Mouse (Mus musculus) CD8-positive naive resting alpha-beta T cell, adult 2 months (primary cell): ENCODE results near the gene Otud3.
"Not testable (repeated sequence)": the region's sequence is repeated elsewhere in the genome, so short reads cannot be mapped to it uniquely, and the experiment has no call there.

Experiments
- DNase-seq, 2 experiments: peaks; one replicate each; pipeline ENCODE4 v3.0.0; 2022; ENCODE audit warnings: low read depth in 2 of 2, low spot score in 2 of 2

The Otud3 gene

DNA sequence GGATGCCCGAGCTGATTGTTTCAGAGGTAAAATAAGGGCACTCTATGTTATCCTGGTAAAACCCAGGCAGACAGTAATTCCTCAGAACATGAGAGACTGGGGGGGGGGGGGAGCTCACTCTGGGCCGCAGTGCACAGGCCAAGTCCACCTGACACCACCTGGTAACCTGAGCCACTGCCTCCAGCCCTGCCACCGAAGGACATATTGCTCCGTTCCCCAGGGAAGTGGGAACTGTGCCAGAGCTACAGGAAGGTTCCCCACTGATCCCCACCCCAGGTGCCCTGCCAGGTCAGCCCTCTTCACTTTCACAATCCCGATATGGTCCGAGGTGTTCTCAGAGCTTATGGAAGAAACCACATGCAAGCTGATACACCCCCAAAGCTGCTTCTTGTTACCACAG is 21.1 kb downstream of the Otud3 start:
- DNase-seq = no peak

DNA sequence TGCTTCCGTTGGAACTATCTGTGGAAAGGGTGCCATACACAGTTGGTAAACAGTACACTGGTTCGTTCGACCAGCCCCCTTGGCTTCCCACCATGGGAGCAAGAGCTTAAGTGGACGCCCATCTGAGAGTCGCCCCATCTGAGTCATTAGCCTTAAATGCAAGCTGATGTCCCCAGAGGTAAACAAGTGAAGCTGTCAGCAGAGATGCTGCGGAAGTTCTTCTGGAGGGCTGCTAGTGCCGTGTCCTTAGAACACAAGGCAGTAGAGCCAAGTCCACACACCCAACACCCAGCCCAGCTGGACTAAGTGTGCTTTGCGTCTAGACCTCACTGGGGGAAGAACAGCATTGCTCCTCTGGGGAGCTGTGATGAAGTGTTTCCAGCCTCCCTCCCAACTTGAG is 24.1 kb downstream of the Otud3 start:
- DNase-seq = no peak

DNA sequence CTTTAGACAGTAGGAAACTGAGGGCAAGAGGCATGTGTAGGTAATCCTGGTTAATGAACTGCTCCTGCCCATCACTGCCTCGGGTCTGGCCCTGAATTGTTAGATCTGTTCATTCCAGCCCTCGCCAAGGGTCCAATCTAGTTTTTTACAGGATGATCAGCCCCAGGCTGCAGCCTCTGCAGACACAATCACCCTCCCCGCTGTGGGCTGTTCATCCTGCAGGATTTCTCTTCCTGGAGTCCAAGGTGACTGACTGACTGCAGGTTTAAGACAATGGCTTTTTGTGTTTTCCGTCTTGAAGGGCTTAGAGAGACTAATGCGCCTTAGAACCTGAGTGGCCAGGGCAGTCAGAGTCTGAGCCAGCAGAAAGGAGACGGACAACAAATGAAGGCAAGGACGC is 24.6 kb downstream of the Otud3 start:
- DNase-seq = no peak

DNA sequence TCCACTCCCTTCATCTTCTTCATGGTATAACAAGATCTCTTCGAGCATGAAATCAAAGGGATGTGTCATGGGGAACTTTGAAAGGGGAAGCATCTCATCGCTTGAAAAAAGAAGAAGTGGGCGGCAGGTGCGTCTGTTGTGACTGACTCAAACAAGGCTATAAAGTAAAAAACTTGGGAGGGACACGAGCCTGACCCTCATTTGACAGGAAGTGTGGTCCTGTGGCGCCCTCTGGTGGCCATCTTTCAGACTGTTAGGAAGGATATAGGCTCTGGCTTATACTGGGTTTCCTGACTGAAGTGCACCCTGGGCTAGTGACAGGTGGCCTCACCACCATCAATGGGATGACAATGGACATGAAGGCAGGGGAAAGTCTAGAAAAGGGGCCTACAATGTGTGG is 29.5 kb downstream of the Otud3 start:
- DNase-seq = peak; percentile 60 to 71

DNA sequence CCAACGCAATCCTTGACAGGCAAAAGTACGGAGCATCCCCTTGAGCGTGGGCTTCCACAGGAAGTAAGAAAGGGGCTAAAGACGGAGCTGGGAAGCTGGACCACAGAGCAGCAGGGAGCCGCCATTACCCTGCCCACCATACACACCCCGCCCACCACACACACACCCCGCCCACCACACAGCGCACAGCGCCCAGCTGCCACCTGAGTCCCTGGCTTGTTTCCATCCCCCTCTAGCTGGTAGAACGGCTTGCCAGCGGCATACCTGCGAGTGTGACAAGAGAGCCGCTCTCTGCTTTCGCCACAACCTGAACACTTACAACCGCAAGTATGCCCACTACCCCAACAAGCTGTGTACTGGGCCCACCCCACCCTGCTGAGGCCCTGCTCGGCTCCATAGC is 31.6 kb downstream of the Otud3 start:
- DNase-seq = no peak

DNA sequence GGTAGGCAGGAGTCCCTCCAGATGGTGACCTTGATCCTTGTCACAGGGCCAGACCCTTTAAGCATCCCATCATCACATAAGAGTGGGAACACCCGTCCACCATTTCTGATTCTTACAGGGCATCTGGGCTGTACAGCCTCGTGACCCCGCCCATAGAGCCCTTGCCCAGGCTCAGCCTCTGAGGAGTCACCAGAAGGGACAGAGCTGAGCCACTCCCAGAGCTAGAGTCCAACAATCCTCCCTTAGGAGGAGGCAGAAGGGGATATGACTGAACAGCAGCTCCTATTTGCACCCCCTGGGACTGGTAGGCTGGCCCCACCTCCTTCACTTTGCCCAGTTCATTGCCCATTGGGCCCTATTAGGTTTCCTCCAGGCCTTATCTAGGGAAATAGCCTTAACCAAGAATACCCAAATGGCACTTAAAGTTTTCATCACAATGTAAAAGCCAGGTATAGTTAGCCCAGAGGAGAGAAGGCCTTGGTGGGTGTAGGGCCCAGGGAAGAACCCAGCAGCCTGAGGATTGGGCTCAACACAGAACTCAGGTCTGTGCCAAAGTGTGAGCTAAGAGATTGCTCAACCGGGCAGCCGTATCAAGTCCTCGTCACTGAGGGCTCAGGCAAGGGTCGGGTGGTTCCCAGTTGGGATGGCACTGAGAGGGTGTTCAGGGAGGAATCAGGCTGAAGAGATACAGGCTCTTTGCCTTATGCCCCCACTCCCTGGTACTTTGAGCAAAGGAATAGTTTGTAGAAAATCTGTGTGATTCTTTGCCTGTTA is 32.7 kb downstream of the Otud3 start:
- no peak for DNase-seq

DNA sequence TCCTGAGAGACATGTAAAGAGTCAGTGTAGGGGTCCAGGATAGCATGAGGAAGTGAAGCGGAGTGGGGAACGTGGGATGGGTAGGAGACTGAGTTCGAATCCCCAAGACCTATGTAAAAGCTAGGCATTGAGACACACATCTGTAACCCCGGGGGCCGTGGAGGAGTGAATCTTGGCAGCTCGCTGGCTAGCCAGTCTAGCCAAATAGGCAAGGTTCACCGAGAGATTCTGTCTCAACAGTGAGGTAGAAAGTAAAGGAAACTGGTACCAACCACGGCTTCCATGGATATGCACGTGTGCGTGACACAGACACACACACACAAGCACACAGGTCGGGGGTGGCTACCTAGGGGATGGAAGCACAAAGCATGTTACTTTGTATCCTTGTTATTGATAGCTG is 33.9 kb downstream of the Otud3 start:
- no peak for DNase-seq

DNA sequence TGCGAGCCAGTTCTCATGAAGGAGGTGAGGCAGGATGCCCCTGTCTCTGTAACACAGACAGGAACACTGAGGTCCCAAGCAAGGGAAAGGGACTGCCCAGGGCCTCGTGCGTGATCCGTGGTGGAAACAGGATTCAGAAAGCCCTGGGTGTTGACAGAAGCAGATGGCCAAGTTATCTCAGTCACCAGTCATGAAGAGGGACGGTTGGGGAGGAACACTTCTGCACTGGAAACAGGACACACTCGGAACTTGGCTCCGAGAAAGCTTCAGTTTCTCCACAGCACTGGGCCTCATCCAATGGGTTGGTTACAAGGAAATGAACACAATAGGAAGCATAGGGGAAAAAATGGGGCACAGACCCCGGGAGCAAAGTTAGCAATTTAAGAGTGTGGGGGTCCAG is 35.0 kb downstream of the Otud3 start:
- no peak for DNase-seq

DNA sequence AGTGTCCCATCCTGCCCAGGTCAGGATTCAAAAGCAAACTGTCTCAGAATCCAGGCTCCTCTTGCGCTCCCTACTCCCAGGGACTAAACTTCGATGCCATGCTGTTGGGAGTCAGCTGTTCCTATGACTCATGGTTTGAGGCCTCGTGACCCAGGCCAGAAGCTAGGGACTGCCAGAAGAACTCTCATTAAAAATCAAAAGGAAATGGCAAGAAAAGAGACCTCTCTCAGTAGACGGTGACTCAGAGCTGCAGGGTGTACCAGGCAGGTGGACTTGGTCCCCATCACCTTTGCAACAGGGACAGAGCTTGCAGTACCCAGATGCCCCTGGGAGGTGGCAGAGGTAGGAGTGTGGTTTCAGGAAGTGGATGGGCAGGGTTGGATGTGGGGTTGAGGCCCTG is 36.0 kb downstream of the Otud3 start, which contains the start of gene Pla2g2e:
Gene Pla2g2e (plus strand): TSS at position 212 of the 400 bp plus-strand sequence.
- DNase-seq = no peak

DNA sequence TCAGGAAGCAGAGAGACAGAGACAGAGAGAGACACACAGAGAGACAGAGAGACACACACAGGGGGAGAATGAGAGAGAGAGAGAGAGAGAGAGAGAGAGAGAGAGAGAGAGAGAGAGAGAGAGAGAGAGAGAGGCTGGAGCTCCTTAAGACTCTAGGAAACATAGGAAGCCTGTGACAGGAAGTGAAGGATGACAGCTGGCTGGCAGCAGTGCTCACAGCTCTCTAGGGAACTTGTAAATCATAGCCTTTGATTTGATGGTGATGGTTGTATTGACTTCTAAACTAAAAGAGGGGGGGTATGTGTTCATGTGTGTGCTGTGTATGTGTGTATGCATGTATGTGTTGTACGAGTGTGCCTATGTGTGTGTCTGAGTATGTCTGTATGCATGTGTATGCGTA is 37.8 kb downstream of the Otud3 start:
- no peak for DNase-seq

DNA sequence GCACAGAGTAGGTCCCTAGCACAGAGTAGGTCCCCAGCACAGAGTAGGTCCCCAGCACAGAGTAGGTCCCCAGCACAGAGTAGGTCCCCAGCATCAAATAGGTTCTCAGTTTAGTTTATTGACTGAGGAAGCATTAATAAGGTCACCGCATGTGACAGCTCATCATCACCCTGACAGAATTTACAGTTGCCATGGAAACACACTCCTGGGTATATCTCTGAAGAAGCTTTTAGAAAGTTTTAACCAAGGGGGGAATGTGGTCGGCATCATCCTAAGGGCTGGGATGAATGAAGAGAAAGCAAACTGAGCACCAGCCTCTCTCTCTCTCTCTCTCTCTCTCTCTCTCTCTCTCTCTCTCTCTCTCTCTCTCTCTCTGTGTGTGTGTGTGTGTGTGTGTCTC is 38.5 kb downstream of the Otud3 start:
- not testable (repeated sequence) for DNase-seq

DNA sequence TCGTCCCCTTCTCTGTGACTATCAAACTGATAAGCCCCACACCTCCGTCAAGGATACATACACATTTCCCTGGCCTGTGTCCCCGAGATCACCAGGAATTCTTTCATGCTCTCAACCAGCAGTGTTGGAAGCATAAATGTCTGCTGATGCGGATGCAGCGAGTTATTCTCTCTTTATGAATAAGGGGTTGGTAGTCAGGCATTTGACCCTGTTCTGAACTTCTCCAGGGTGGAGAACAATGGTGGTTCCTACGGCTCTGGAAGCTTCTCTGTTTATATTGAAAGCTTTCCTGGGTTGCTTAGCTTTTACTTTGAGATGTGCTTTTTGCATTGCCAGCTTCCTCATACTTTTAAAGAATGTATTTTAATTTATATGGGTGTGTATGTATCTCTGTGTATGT is 39.9 kb downstream of the Otud3 start, which contains the start of gene Gm13030:
Gene Gm13030 (minus strand): TSS at position 101 of the 400 bp plus-strand sequence.
- no peak for DNase-seq

DNA sequence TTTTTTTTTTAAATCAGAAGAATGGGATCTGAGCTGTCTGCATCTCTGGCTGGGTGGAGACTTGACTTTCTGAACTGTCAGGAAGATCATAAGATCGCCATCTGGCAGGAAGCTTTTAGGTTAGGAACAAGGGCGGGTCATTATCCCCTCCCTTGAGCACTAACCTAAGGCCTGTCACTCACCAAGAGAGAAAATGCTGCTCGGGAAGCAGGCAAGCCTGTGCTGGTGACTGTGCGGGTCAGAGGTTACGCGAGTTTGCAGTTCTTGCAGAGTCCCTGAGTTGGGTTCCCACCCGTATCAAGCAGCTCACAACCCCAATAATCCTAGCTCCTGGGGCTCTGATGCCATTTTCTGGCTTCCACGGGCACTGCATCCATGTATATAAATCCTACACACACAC is 45.1 kb downstream of the Otud3 start:
- DNase-seq = no peak

DNA sequence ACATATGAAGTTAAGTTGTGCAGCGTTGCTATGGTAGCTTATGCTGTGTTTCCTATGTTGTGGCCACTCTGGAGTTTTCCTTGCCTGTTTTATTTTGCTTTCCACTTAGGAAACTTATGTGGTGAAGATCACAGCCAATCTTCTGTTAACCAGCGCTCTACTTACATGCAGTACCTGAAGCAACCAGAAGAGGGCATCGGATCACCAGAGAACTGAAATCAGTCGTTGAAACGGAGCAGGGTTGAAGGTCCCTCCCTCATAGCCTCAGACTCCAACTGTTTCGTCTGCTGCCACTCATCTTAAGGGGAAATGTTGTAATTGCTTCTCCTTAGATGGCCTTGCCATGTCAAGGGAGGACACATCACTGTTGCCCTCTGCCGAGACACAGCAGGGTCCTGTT is 47.3 kb downstream of the Otud3 start:
- DNase-seq = peak; percentile 62 to 74

DNA sequence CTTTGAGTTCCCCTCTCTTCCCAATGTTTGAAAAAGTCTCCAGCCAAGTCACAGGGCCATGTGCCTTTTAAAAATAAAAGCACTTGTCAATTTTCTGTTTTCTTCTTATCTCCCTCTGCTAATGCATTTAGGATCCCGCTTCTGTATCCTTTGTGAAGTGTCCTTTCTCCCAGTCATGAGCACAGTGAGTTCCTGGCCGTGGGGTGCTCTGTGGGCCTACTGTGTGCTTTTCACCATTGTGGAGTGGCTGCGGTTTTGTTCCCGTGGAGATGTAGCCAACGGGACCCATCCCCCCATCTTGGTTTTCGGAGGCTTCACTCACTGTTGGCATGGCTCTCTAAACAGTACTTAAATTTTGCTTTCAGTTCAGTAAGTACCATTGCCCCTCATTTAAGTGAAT is 47.8 kb downstream of the Otud3 start:
- DNase-seq = no peak

DNA sequence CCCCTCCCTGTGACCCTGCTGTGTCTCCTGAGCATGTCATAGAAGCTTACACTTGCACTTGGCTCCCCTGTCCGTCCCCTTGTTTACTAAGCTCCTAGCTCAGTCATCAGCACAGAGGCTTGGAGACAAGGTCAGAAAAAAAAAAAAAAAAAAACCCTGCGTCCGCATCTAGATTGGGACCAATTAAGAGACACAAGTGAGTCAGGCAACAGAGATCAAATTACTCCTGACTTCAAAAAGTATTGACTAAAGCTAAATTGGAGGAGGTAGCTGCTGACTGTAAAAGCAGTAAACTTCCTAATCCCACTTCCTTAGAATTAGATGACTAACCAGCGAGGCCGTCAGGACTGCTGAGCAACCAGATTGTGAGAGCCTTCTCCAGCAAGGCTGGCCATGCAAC is 48.7 kb downstream of the Otud3 start:
- DNase-seq = no peak

DNA sequence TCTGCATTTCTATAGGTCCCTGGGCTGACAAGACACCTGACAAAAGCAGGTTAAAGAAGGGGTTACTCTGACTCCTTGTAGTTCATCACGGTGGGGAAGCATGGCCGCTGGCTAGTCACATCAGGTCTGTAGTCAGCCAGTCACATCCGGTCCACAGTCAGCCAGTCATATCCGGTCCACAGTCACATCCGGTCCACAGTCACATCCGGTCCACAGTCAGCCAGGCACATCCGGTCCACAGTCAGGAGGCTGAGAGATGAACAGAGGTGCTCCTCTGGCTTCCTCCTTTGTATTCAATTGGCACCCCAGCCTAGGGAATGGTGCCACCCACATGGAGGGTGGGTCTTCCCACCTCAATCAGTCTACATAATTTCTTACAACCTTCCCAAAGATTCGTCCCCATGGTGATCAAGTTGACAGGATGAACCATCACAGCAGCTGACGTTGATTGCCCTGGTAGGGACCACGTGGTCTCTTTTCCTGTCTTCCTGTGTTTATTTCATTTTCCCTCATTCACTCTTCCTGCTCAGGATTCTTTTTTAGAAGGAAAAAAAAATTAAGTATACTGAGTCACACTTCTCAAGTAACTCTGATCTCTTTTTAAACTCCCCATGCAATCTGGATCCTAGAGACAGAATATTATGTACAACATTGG is 50.3 kb downstream of the Otud3 start, which contains the start of gene Pla2g5:
Gene Pla2g5 (minus strand): TSS at position 139 of the 655 bp plus-strand sequence.
- no peak for DNase-seq

DNA sequence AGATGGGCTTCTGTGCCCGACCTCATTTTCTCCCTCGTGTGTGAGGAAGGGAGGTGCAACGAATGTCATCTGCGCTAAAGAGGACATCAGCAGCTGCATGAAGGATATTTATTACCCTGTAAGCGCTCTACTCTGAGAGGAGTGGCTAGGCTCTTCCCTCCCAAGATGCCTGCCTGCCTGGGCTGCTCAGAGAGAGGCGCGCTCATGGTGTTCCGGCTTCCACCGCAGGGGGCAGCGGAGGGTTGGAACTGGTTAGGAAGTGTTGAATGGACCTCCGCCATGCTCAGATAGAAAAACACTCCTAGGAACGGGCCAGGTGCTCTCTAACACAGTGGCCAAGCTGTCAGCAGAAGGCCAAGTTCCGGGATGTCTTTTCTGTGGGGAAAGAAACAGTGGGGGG is 54.0 kb downstream of the Otud3 start:
- peak in 1 of 2 experiments; percentile 25 for DNase-seq

DNA sequence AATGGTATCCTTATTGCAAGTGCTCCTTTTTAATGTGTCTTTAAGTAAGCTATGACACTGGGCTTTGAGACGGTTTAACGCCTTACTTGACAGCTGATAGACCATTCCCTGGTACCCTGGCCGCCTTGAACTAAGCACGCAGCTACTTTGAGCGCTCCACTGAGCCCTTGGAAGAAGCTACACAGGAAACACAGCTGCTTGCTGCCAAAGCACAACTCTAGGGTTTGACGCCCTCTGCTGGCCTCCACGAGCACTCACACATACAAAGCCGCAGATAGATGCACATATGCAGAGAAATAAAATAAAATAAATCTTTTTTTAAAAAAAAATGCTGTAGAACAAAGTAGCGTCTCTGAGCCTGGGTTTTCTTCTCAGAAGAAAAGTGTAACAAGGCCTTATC is 54.5 kb downstream of the Otud3 start:
- no peak for DNase-seq

DNA sequence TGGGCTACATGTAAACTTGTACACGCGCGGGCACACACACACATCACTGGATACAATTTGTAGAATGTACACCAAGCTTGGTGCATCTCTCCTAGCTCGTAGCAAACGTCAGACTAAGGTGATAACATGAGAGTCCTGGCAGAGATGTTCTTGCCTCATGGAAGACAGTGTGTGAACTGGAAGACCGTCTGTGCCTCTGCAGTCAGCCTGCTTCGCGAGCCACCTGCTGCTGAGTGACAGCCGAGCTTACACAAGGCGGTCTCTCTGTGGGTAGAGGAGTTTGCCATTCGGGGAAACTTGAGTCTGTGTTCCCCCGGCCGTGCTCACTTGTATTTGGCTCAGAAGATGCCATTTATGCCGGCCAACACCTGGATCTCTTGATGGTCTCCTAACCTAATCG is 55.3 kb downstream of the Otud3 start:
- DNase-seq = no peak

DNA sequence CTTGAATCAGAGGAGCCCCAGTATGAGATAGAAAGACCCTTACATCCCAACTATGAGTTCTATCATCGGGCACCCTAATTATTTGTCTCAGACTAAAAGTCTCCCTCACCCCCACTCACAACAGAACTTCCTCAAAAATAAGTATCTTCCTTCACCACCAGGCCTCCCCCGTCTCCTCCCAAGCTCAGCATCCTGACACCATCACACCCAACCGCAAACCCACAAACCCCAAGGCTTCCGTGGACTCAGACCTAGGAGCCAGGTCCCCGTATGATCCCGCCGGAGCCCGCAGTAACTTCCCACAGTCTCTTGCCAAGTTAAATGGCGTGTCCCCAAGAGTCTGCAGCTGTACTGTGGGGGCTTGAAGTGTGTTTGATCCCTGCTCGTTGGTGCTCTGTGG is 56.2 kb downstream of the Otud3 start:
- no peak for DNase-seq

DNA sequence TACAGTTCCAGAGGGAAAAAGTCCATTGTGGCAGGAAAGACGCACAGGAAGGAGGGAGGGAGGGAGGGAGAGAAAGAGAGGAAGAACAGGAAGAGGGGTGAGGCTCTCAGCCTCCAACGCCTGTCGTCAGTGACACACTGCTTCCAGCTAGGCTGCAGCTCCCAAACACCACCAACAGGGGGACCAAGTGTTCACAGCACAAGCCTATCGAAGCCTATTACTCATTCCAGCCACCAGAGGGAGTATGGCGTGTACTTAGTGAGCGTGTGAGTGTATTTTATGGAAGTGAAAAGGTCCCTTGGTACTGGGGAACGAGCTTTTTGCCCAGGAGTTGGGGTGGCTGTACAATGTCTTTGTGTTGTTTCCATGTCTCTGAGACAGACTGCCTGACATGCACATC is 57.3 kb downstream of the Otud3 start:
- peak; percentile 21 to 27 for DNase-seq
